Mouse (Mus musculus) telencephalon, adult 2 months (tissue): ENCODE measurements around the gene Kank3.

Source experiments
- DNase-seq: peaks from one replicate; pipeline ENCODE4 v3.0.0-alpha.2; 2011; ENCODE audit warnings: low read depth, low spot score

The Kank3 gene

GRCm38 (mm10) chr17:33851331-33851730 lies 41.0 kb downstream of the Kank3 start:
- DNase-seq, result no peak

- no peak for DNase-seq
Observed at GRCm38 (mm10) chr17:33857816-33858215, 47.5 kb downstream of the Kank3 start.

- DNase-seq, result peak; percentile 97
Observed at GRCm38 (mm10) chr17:33865330-33866030, 55.2 kb downstream of the Kank3 start.
